ENCODE assay signal across 21 mouse cellular contexts in genomic region chr9:51686536-51686935, GRCm38 (mm10).
DNase-seq lines count a peak whose midpoint lies in the region; ATAC-seq lines count a peak whose summit lies in the region.
"Had no signal": no experiment of that assay in that cellular context is flagged by ENCODE, and none has a peak within 500 bp of the region (broad histone marks: within the 10 kb centered on the region; RNA-seq: fewer than 3 reads in every experiment).

No protein-coding gene starts in this region.

- 85% methylated on average over 1 of the region's 1 CpGs for WGBS in embryonic facial prominence, embryonic 10.5 days

- H3K4me1 ChIP-seq in embryonic facial prominence, embryonic 10.5 days, result no peaks in the 10 kb centered on the region
- H3K4me1 ChIP-seq: embryonic facial prominence, embryonic 13.5 days; forebrain, embryonic 13.5 days; heart, embryonic 15.5 days had no signal

- no peaks in the 10 kb centered on the region for H3K36me3 ChIP-seq in embryonic facial prominence, embryonic 10.5 days (replicated peaks)
- H3K36me3 ChIP-seq: embryonic facial prominence, embryonic 13.5 days; heart, embryonic 15.5 days had no signal

- ATAC-seq in cerebellum, adult (ENCODE audit: insufficient number of reproducible peaks, low FRiP score, low TSS enrichment), result no peak
- ATAC-seq: forebrain, embryonic 13.5 days; intestine, embryonic 16.5 days had no signal

- H3K9me3 ChIP-seq in embryonic facial prominence, embryonic 10.5 days, result no peaks in the 10 kb centered on the region
- H3K9me3 ChIP-seq: embryonic facial prominence, embryonic 13.5 days; forebrain, embryonic 13.5 days; heart, embryonic 15.5 days had no signal

- H3K27me3 ChIP-seq in embryonic facial prominence, embryonic 10.5 days (replicated peaks; ENCODE audit: low read depth, poor library complexity, severe bottlenecking), result no peaks in the 10 kb centered on the region
- H3K27me3 ChIP-seq: CH12.LX; embryonic facial prominence, embryonic 13.5 days; forebrain, embryonic 13.5 days; heart, embryonic 15.5 days had no signal

- H3K27ac ChIP-seq in embryonic facial prominence, embryonic 10.5 days (replicated peaks), result no peak overlapping the region
- H3K27ac ChIP-seq: embryonic facial prominence, embryonic 13.5 days; forebrain, embryonic 13.5 days; gastrocnemius, adult 2 months; heart, embryonic 15.5 days; hindbrain, embryonic 14.5 days had no signal

- peak; percentile 42 to 63 for DNase-seq in cerebellum, postnatal 14 days
- DNase-seq in layer of hippocampus, postnatal 10 days (ENCODE audit: low spot score in 2 of 2), result peak; percentile 8 to 14
- no peak for DNase-seq in layer of hippocampus, adult 9-10 months (ENCODE audit: low spot score)
- DNase-seq in Muller cell, postnatal 12 days (ENCODE audit: inconsistent ontology term), result peak; percentile 54
- DNase-seq in brain, adult 2 months (ENCODE audit: low read depth, low spot score), result peak; percentile 5
- DNase-seq in embryonic facial prominence, embryonic 10.5 days (ENCODE audit: low spot score), result no peak
- DNase-seq: adrenal gland, adult 8-10 months; cerebellum, adult 18-20 months; cerebellum, adult 9-11 months; gastrocnemius, adult 2 months; gastrocnemius, postnatal 36 days; heart, adult 18-20 months; heart, postnatal 14 days; kidney, adult 2 months had no signal

- no peak overlapping the region for H3K4me3 ChIP-seq in embryonic facial prominence, embryonic 10.5 days
- H3K4me3 ChIP-seq: embryonic facial prominence, embryonic 13.5 days; forebrain, embryonic 13.5 days; gastrocnemius, adult 2 months; heart, embryonic 15.5 days had no signal

Comparison
In these comparisons a context has a peak if more than half of its experiments do, and no peak if none do; other contexts are left out.
1. DNase-seq: peak in cerebellum, postnatal 14 days (2 of 2), layer of hippocampus, postnatal 10 days (2 of 2), Muller cell, postnatal 12 days (single experiment) and brain, adult 2 months (single experiment); none in layer of hippocampus, adult 9-10 months (single experiment) and embryonic facial prominence, embryonic 10.5 days (single experiment).